Mouse (Mus musculus) forebrain, embryonic 10.5 days (tissue): ENCODE results near the gene Mul1. TPM values are rescaled to one million over a fixed set of nuclear protein-coding genes. Genes with fewer than 3 reads are reported as not detected.

ENCODE experiments used
- DNase-seq: peaks from one replicate; pipeline ENCODE4 v3.0.0-alpha.2; 2017; ENCODE audit warnings: low spot score; ENCODE audit errors: extremely low spot score
- H3K27ac ChIP-seq: fragments of 300-500 bp; sonication (generic); 2 replicates; pipeline ENCODE4 v1.5.1; 2016; ENCODE audit warnings: mild to moderate bottlenecking
- H3K27me3 ChIP-seq: fragments of 300-500 bp; sonication (generic); 2 replicates; pipeline ENCODE4 v1.6.1; 2016; ENCODE audit warnings: mild to moderate bottlenecking; ENCODE audit not compliant: poor library complexity, severe bottlenecking
- H3K36me3 ChIP-seq: fragments of 300-500 bp; sonication (generic); replicated peaks from 2 replicates; pipeline ENCODE4 v1.6.1; 2016; ENCODE audit warnings: mild to moderate bottlenecking, moderate library complexity
- H3K4me1 ChIP-seq: fragments of 300-500 bp; sonication (generic); 2 replicates; pipeline ENCODE4 v1.6.1; 2016
- H3K4me3 ChIP-seq: fragments of 300-500 bp; sonication (generic); 2 replicates; pipeline ENCODE4 v1.5.1; 2016; ENCODE audit warnings: mild to moderate bottlenecking, moderate library complexity
- H3K9me3 ChIP-seq: fragments of 300-500 bp; sonication (generic); 2 replicates; pipeline ENCODE4 v1.6.1; 2016; ENCODE audit warnings: mild to moderate bottlenecking, moderate library complexity
- WGBS: fragments of 180-500 bp; shearing (Covaris S2); methylation state at CpG from one replicate; pipeline ENCODE4 v1.1.7; 2016; 5-methylcytosine and 5-hydroxymethylcytosine counted together
- polyA plus RNA-seq: library from polyadenylated mRNA; unstranded; fragments of >200 nt; fragmentation: Nextera tagmentation; extraction: Ambion mirVana; gene quantifications from 2 replicates; pipeline ENCODE4 v1.2.1, GENCODE M21; 2016

The Mul1 gene
- polyA plus RNA-seq, 1 experiment from 2014 or later: 22.7 TPM

- Histone ChIP-seq H3K27ac (no peak overlapping the region), H3K4me3 (no peak overlapping the region), H3K4me1 (peaks cover 28% of the 10 kb centered on the region), H3K36me3 (no peaks in the 10 kb centered on the region), H3K27me3 (peaks cover 48% of the 10 kb centered on the region), H3K9me3 (no peaks in the 10 kb centered on the region)
- 23% methylated on average over 7 of the region's 7 CpGs for WGBS
- no peak for DNase-seq
Observed at GRCm38 (mm10) chr4:138469080-138469479, 34.6 kb downstream of the Mul1 start.

DNA sequence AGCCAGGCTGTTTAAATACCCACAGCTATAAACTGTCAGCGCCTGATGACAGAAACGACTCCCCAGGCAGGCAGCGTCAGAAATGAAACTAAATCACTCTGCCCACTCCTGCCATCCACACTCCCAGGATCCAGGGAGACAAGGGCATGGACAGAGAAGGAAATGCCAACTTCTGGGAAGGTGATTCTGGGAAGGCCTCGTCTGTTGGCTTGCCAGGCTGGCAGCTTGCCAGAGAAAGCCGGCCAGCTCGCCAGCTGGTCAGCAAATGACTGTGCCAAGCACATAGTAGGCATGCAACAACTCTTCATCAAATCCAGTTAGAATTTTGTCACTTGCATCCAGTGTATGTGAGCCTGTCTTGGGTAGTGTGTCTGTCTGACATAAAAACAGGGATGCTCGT, 36.8 kb downstream of the Mul1 start:
- 83% methylated on average over 7 of the region's 7 CpGs for WGBS
- Histone ChIP-seq H3K36me3 (no peaks in the 10 kb centered on the region), H3K27ac (no peak overlapping the region), H3K9me3 (no peaks in the 10 kb centered on the region), H3K4me1 (peaks cover 11% of the 10 kb centered on the region), H3K27me3 (peaks cover 32% of the 10 kb centered on the region), H3K4me3 (no peak overlapping the region)
- no peak for DNase-seq

DNA sequence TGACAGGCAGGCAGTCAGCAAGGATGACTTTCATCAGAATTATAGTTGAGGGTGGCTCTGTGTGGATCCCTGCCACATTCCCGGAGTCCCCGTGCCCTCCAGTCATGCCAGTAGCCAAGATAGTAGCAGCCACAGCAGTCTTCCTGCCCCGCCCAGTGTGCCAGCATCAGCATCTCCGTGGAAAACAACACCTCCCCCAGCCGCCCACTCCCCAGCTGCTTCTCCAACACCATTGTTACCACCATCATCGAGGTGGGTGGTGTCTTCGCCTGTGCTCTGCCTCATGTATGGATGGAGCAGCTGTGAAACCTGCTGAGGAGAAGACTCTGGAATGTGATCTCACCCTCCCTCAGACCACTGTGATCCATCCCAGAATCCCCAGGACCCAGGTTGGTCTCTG, 45.1 kb downstream of the Mul1 start:
- H3K27ac ChIP-seq: no peak overlapping the region
- DNase-seq: no peak
- H3K4me3 ChIP-seq: no peak overlapping the region
- peaks cover 21% of the 10 kb centered on the region; the same call in 1 of the 2 replicates for H3K27me3 ChIP-seq
- WGBS: 78% methylated on average over 7 of the region's 7 CpGs
- no peaks in the 10 kb centered on the region for H3K36me3 ChIP-seq
- 0 out of 2 replicates have a peak, but pooled peaks cover 2% of the 10 kb centered on the region for H3K4me1 ChIP-seq
- H3K9me3 ChIP-seq: no peaks in the 10 kb centered on the region

DNA sequence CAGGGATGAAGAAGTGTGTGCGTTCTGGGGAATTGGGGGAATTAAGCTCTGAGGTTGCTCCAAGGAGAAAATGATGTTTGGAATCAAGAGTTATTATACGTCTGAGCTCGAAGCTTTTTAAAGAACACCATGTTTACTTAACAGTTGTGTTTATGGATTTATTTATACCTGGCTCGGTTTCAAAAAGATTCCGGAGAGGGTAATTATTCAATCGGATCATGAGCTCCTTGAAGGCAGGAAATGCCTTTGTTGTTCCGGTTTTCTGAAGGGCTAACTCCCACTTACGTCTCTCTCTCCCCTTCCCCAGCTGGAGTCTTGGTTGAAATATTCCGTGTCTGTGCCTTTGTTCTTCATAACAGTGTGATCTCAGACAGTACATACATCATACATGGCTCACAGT, 46.5 kb downstream of the Mul1 start:
- H3K36me3 ChIP-seq: no peaks in the 10 kb centered on the region
- 73% methylated on average over 9 of the region's 9 CpGs for WGBS
- DNase-seq: no peak

DNA sequence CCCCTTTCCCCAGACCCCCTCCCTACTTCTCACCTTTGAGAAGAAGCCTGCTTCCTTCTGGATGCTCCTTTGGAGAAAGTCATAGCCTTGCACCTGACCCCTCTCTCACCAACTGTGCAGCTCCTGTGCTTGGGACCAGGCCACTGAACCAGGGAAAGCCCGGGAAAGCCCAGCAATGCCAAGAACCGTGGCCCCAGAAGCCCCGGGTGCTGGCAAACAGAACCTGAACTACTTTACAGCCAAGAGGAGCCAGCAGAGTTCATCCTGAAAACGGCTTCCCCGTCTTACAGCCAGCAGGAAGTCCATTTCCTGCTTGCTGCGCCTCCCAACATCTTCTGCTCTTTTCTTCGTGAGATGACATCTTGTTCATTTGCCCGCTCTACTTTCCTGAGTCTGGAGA, 48.2 kb downstream of the Mul1 start:
- Histone ChIP-seq H3K36me3 (no peaks in the 10 kb centered on the region), H3K27me3 (peaks cover 5% of the 10 kb centered on the region; the same call in 1 of the 2 replicates), H3K4me1 (0 out of 2 replicates have a peak, but pooled peaks cover 3% of the 10 kb centered on the region), H3K9me3 (no peaks in the 10 kb centered on the region), H3K4me3 (no peak overlapping the region), H3K27ac (no peak overlapping the region)
- WGBS: 85% methylated on average over 8 of the region's 8 CpGs
- DNase-seq: no peak

More for the DNA sequence above, 46.5 kb downstream of the Mul1 start:
- Histone ChIP-seq H3K9me3 (no peaks in the 10 kb centered on the region), H3K4me3 (no peak overlapping the region), H3K4me1 (0 out of 2 replicates have a peak, but pooled peaks cover 6% of the 10 kb centered on the region), H3K27me3 (peaks cover 17% of the 10 kb centered on the region; the same call in 1 of the 2 replicates), H3K27ac (no peak overlapping the region)

GRCm38 (mm10) chr4:138488241-138488640, 53.8 kb downstream of the Mul1 start:
- Histone ChIP-seq H3K4me1 (peaks cover 24% of the 10 kb centered on the region), H3K27ac (peak overlapping the region; percentile 58; the same call in 1 of the 2 replicates), H3K36me3 (no peaks in the 10 kb centered on the region), H3K9me3 (no peaks in the 10 kb centered on the region), H3K27me3 (0 out of 2 replicates have a peak, but pooled peaks cover 3% of the 10 kb centered on the region), H3K4me3 (no peak overlapping the region)
- no peak for DNase-seq
- 49% methylated on average over 8 of the region's 8 CpGs for WGBS

DNA sequence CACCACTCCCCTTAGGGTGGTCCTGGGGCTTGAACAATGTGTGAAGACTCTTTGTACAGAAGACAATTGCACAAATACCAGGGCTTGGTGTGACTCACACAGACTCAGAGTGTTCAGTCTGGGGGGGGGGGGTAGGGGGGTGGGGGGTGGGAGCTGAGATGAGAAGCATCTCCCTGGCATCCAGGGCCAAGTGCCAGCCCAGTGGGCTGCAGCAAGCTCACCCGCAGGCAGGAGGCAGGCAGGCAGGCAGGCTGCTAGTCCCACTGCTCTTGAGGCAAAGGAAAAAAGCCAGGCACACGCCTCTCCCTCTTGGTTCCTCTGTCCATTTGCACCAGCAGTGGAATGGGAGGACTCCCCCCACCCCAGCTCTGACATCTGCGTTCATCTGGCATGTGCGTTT, 56.6 kb downstream of the Mul1 start:
- no peaks in the 10 kb centered on the region for H3K9me3 ChIP-seq
- no peak overlapping the region for H3K27ac ChIP-seq
- H3K4me3 ChIP-seq: no peak overlapping the region
- H3K4me1 ChIP-seq: peaks cover 49% of the 10 kb centered on the region
- 86% methylated on average over 4 of the region's 4 CpGs for WGBS
- no peak for DNase-seq
- H3K27me3 ChIP-seq: peaks cover 26% of the 10 kb centered on the region; the same call in 1 of the 2 replicates
- H3K36me3 ChIP-seq: no peaks in the 10 kb centered on the region

Other genes starting within 250 kb of the Mul1 start
- gene Hp1bp3, start 218.4 kb upstream of the Mul1 start, polyA plus RNA-seq: 147 and 152 TPM in 2 replicates
- gene Sh2d5, start 184.3 kb upstream of the Mul1 start, polyA plus RNA-seq: 0.23 and 0.47 TPM in 2 replicates
- 0.25 and 0.39 TPM in 2 replicates for gene Kif17, start 184.2 kb upstream of the Mul1 start, polyA plus RNA-seq
- 279 and 281 TPM in 2 replicates for gene Ddost, start 129.9 kb upstream of the Mul1 start, polyA plus RNA-seq
- gene Pink1, start 108.4 kb upstream of the Mul1 start, polyA plus RNA-seq: 24.6 and 26.7 TPM in 2 replicates
- gene Cda, start 66.7 kb upstream of the Mul1 start, polyA plus RNA-seq: 2.1 and 2.5 TPM in 2 replicates
- not detected in 2 replicates for gene Fam43b, start 38.1 kb upstream of the Mul1 start, polyA plus RNA-seq
- gene Camk2n1, start 19.6 kb downstream of the Mul1 start, polyA plus RNA-seq: 0.96 and 0.98 TPM in 2 replicates
- gene Vwa5b1, start 201.2 kb downstream of the Mul1 start, polyA plus RNA-seq: 0.17 and 0.43 TPM in 2 replicates